Mouse (Mus musculus): Measurements from ENCODE around the gene Stk24.

Stk24 gene

GRCm38 (mm10) chr14:121351737-121352136 is 28.1 kb downstream of the Stk24 start:
- in situ Hi-C loops (cut with MseI, MboI): no loop called here

DNA sequence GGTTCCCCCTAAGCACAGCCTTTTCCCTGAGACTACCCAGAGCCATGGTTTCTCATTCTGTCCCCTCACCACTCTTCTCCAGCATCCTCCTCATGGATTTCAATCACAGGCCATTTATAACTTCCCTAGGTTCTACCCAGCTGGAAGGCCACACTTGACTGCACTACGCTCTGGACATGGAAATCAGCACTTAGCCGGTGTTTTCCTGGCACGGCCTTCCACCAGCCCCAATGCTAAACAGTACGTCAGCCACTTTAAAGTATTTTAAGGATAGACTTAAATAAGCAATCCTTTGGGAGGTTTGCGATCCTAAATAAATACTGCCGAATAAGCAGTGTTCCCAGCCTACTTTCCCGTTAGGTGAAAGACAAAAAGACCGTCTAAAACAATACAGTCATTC is 29.8 kb downstream of the Stk24 start:
- in situ Hi-C loops (cut with MseI, MboI): no loop called here

- in situ Hi-C loops (cut with MseI, MboI): no loop called here
These were observed 30.5 kb downstream of the Stk24 start for GRCm38 (mm10) chr14:121349291-121349690.

DNA sequence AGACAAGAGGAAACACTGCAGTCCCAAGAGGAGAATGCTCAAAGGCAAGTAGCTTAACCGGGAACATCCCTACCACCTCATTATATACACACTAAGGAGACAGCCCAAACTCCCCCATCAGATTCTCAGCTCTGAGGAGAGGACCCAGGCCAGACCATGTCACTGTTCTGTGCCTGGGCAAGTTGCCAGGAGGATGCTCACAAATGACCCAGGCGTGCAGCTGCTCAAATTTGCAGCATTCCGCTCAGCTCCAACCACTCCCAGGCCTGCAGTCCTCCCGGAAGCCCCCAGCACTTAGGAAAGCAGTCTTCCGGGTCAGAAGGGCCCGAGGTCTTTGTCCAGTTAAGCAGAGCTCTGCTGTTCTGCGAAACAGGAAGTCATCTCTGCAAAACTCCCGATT is 31.6 kb downstream of the Stk24 start:
- in situ Hi-C loops (cut with MseI, MboI): no loop called here

DNA sequence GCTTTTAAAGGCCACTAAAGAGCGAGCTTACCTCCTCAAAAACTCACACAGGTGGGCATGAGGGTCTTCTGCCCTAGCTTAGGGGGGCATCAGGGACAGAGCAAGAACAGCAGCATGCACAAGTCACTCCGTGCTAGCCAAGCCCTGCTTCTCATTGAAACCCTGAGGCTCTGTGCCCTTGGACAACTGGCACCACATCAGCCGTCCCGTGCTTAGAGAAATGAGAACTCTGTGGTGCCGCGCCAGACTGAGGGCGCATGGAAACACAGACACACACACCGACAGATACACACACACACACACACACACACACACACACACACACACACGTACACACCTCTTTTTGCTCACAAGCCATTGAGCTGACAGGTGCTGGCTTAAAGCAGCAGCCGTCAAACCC is 32.7 kb downstream of the Stk24 start:
- in situ Hi-C loops (cut with MseI, MboI): no loop called here

DNA sequence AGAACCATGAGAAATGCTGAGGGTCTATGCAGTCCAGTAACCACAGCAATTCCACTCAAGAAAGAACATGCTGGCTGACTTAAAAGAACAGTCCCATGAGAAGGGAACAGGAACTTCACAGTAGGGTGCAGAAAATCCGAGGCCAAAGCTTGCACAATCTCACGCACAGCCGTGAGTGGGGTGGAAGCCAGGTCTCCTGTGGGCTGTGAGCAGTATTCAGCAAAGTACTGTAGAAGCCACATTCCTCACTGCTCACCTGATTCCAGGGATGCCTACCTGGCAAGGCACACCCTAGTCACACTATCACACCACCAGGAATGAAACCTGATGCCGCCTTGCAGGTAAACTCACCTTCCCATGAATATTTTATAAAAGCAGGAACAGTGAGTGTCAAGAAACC is 33.2 kb downstream of the Stk24 start:
- in situ Hi-C loops (cut with MseI, MboI): no loop called here

- in situ Hi-C loops (cut with MseI, MboI): no loop called here
These were observed 33.8 kb downstream of the Stk24 start for GRCm38 (mm10) chr14:121346053-121346452.

GRCm38 (mm10) chr14:121344928-121345327 is 34.9 kb downstream of the Stk24 start:
- in situ Hi-C loops (cut with MseI, MboI): no loop called here

DNA sequence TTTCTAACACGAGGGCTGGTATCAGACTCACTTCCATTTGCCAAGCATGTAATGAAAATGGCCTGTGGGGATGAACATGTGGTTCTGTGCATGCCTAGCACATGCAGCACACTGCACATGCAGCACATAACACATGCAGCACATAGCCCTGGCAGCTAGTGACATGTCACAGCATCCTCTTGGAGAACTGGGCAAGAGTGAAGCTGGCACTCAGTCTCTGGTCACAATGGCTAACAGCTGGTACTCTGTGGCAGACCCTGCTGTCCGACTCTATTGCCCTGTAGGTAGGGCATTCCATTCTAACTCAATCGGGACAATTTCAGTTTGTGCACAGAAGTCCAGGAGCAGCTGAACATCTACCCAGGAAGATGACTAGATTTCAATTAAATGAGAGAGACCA is 36.9 kb downstream of the Stk24 start:
- in situ Hi-C loops (cut with MseI, MboI): no loop called here

GRCm38 (mm10) chr14:121339951-121340401 is 39.8 kb downstream of the Stk24 start:
- in situ Hi-C loops (cut with MseI, MboI): no loop called here

- in situ Hi-C loops (cut with MseI, MboI): no loop called here
These were observed 40.8 kb downstream of the Stk24 start for GRCm38 (mm10) chr14:121338819-121339573.

DNA sequence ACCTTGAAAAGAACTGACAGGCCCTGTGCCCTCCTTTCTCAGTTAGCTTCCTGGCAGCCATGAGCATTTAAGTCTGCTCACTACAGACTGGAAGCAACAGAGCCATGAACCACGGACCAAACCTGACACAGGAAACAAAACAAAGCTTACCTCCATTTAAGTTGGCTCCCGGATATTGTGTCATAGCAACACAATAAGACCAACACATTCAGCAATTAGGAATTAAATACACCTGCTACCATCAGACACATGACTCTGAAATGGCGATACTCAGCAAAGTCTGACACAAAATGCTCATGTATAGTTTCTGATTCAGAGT is 49.8 kb downstream of the Stk24 start:
- in situ Hi-C loops (cut with MseI, MboI): no loop called here

DNA sequence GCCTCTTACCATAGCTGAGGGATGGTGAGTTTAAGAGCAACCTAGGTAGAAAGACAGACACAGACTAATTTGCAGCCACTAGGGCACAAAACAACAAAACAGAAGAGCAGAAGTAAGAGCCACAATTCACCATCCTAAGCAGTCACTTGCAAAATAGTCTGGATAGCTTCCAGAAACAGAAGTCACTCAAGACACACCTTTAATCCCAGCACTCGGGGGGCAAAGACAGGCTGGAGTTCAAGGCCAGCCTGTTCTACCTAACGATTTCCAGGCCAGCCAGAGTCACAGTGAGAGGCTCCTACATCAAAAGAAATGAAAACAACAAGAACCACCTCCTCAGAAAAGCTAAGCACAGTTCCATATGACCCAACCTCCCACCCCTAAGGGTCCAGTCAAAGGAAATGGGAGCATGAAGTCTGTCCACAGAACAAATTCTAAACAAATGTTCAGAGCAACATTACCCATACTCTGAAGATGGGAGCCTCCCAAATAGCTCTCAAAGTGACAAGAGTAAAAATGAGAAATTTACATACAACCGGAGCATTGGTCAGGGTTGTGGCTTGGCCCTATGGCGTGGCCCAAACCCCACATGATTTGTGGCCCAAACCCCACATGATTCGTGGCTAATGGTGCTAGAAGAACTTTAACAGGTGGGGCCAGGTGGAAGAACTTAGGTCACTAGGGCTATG is 50.3 kb downstream of the Stk24 start:
- in situ Hi-C loops (cut with MseI, MboI): no loop called here

GRCm38 (mm10) chr14:121328878-121329277 is 50.9 kb downstream of the Stk24 start:
- in situ Hi-C loops (cut with MseI, MboI): no loop called here

DNA sequence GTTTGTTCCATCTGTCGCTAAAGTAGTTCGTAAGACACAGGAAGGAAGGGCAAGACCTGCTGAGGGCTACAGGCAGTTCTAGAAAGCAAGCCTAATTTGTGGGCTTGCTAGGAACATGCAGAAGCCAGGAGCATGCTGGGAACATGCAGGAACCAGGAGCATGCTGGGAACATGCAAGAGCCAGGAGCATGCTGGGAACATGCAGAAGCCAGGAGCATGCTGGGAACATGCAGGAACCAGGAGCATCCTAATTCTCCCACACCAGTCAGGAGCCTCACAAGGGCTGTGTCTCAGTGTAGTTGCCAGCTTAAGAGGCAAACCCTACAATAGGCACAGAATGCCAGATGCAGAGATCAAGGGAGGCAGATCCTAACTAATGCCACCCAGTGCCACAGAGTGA is 53.4 kb downstream of the Stk24 start:
- in situ Hi-C loops (cut with MseI, MboI): no loop called here

DNA sequence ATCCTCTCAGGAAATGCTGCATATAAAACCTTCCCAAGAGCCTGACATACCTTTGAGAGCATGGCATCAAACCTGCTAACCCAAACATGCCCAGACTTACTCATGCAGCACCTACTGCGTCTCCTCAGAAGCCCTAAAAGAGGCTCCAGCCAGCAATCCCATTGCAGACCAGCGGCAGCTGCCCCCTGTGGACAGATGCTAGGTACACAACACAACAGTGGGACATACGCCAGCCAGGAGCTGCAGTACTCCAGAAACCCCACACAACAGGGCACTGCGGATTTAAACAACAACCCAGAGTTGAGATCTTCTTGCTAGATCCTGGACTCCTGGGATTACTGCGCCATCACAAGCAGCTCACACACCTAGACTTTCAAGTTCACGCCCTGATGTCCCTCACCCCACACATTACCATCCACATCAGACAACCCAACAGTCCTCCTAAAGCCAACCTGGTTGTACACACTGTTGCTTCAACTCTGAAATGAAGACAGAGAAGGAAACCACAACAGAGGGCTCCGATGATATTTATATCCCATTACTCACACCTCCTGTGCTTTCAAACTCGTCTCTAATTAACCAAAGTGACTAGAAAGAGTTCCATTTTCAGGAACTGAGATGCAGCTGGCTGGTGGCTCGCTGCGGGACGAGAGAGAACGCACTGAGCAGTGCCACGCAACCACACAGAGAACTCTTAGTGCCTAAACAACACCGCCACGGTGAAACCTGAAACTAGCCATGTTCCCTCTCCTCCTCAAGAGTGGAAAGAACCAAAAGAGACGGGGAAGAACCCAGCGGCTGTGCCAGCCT is 55.1 kb downstream of the Stk24 start:
- in situ Hi-C loops (cut with MseI, MboI): no loop called here

DNA sequence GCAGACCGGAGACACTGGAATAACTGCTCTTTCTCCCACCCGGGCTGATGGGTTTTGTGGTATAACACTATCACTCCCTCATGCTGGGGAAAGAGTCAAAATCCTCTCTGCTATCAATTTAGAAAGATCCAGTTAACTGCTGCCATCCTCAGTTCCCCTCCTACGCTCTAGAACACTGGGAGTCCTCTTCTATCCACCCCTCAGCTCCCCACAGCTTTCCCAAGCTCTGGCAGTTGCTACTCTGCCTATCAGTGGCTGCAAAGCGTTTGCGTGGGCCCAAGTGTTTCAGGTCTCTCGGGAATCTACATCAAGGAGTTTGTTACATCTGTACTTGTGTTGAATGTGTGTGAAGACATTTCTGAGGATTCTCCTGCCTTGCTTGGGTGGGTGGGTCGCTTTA is 57.2 kb downstream of the Stk24 start:
- in situ Hi-C loops (cut with MseI, MboI): no loop called here

DNA sequence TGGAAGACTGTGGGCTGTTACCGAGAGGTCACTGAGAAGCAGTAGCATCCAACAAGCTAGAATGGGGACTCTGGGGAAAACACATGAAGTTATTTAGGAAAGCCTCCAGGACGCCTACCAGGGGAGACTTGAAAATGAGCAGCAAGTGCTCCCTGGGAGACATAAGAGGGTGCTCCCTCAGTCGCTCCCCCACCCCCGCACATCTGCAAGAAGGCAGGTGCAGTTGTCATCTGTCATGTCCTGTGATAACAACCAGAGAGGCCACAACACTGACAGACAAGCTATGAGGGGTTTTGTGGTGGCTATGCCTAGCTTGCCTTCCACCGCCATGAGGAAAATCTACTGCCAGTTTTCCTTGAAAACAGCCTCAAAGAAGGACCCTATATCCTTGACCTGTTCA is 57.7 kb downstream of the Stk24 start:
- in situ Hi-C loops (cut with MseI, MboI): no loop called here

DNA sequence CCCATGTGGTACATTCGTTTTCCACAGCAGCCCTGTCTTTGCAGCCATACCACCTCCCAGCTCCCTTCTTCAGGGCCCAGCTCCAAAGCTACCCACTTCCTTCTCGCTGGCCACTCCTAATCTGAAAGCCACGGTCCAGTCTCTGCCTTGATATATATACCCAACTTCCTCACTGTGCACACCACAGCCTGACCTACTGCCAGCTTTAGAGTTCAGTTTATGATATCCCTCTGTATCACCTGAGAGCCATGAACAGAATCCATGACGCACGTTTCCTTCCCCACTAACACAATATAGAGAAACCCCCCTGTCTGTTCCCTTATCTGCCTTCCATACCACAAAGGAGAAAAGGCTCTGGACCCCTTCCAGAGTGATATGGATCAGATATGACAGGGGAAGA is 61.4 kb downstream of the Stk24 start:
- in situ Hi-C loops (cut with MseI, MboI): no loop called here

- in situ Hi-C loops (cut with MseI, MboI): no loop called here
These were observed 62.5 kb downstream of the Stk24 start for GRCm38 (mm10) chr14:121317312-121317671.

- in situ Hi-C loops (cut with MseI, MboI): no loop called here
These were observed 63.0 kb downstream of the Stk24 start for GRCm38 (mm10) chr14:121316631-121317311.

- in situ Hi-C loops (cut with MseI, MboI): no loop called here
These were observed 63.7 kb downstream of the Stk24 start for GRCm38 (mm10) chr14:121316136-121316535.
